Mouse (Mus musculus) olfactory bulb, adult 2 months (tissue): Measurements from ENCODE around the gene Cyp4v3. TPM values are rescaled to one million over a fixed set of nuclear protein-coding genes. Genes with fewer than 3 reads are reported as not detected.

Experiments used
- H3K27ac ChIP-seq: fragments of 200-500 bp; 2 replicates; pipeline ENCODE4 v1.5.1; 2012; ENCODE audit warnings: low read depth, low read length; ENCODE audit not compliant: insufficient read depth
- H3K4me1 ChIP-seq: fragments of 200-500 bp; 2 replicates; pipeline ENCODE4 v1.6.1; 2012; ENCODE audit warnings: low read length; ENCODE audit not compliant: control insufficient read depth, insufficient read depth
- H3K4me3 ChIP-seq: fragments of 200-500 bp; 2 replicates; pipeline ENCODE4 v1.5.1; 2012; ENCODE audit warnings: mild to moderate bottlenecking, low read depth, low read length, moderate library complexity; ENCODE audit not compliant: insufficient read depth
- CTCF ChIP-seq: fragments of 200-500 bp; IDR thresholded peaks from 2 replicates; pipeline ENCODE4 v1.5.1; 2012; ENCODE audit warnings: low read depth, mild to moderate bottlenecking, low read length, moderate library complexity; ENCODE audit not compliant: insufficient read depth
- POLR2A ChIP-seq: fragments of 200-500 bp; IDR thresholded peaks from 2 replicates; pipeline ENCODE4 v1.6.1; 2012; ENCODE audit warnings: mild to moderate bottlenecking, low read depth, low read length, moderate library complexity; ENCODE audit not compliant: insufficient read depth
- WGBS: fragments of 180-500 bp; shearing (Covaris S2); methylation state at CpG from one replicate; pipeline ENCODE4 v1.1.7; 2018; 5-methylcytosine and 5-hydroxymethylcytosine counted together
- polyA plus RNA-seq: library from polyadenylated mRNA; stranded (reverse); fragments of >200 nt; gene quantifications from 2 replicates; pipeline ENCODE4 v1.2.4, GENCODE M21; 2012; ENCODE audit warnings: low replicate concordance; ENCODE audit not compliant: missing spikeins, insufficient read depth, insufficient read length

The Cyp4v3 gene
- polyA plus RNA-seq, 1 experiment, result not detected

- no peak overlapping the region for H3K27ac ChIP-seq
- H3K4me3 ChIP-seq, result no peak overlapping the region
- no peaks in the 10 kb centered on the region for H3K4me1 ChIP-seq
- WGBS, result 46% methylated on average over 8 of the region's 8 CpGs
- no peak for TF ChIP-seq CTCF
- TF ChIP-seq POLR2A, result no peak
Observed at GRCm38 (mm10) chr8:45266993-45267392, 66.0 kb downstream of the Cyp4v3 start.

- Histone ChIP-seq H3K4me1 (no peaks in the 10 kb centered on the region), H3K4me3 (no peak overlapping the region), H3K27ac (no peak overlapping the region)
- TF ChIP-seq POLR2A, result no peak
- TF ChIP-seq CTCF, result no peak
- WGBS, result 85% methylated on average over 4 of the region's 4 CpGs
Observed at GRCm38 (mm10) chr8:45264918-45265317, 68.1 kb downstream of the Cyp4v3 start.

GRCm38 (mm10) chr8:45262851-45263250 is 70.2 kb downstream of the Cyp4v3 start:
- WGBS, result 91% methylated on average over 3 of the region's 3 CpGs

GRCm38 (mm10) chr8:45261920-45262319 is 71.1 kb downstream of the Cyp4v3 start, which contains the start of gene F11:
Gene F11, minus strand, starts transcription at chr8:45262031.
- no peaks in the 10 kb centered on the region for H3K4me1 ChIP-seq
- TF ChIP-seq POLR2A (no peak), CTCF (no peak)
- H3K27ac ChIP-seq, result no peak within 1 kb of the TSS
- WGBS, result 87% methylated on average over 10 of the region's 10 CpGs
- H3K4me3 ChIP-seq, result no peak within 1 kb of the TSS

More at GRCm38 (mm10) chr8:45262851-45263250, 70.2 kb downstream of the Cyp4v3 start:
- TF ChIP-seq POLR2A, result no peak
- no peak for TF ChIP-seq CTCF
- Histone ChIP-seq H3K4me3 (no peak overlapping the region), H3K27ac (no peak overlapping the region), H3K4me1 (no peaks in the 10 kb centered on the region)

GRCm38 (mm10) chr8:45258421-45258820 is 74.6 kb downstream of the Cyp4v3 start:
- WGBS, result 50% methylated on average over 8 of the region's 8 CpGs
- TF ChIP-seq POLR2A (no peak), CTCF (no peak)

GRCm38 (mm10) chr8:45255040-45255439 is 78.0 kb downstream of the Cyp4v3 start:
- 84% methylated on average over 12 of the region's 12 CpGs for WGBS
- no peak for TF ChIP-seq CTCF
- TF ChIP-seq POLR2A, result no peak
- H3K4me3 ChIP-seq, result no peak overlapping the region
- no peaks in the 10 kb centered on the region for H3K4me1 ChIP-seq
- H3K27ac ChIP-seq, result no peak overlapping the region

More at GRCm38 (mm10) chr8:45258421-45258820, 74.6 kb downstream of the Cyp4v3 start:
- H3K4me1 ChIP-seq, result no peaks in the 10 kb centered on the region
- H3K27ac ChIP-seq, result no peak overlapping the region
- no peak overlapping the region for H3K4me3 ChIP-seq

Other genes starting within 250 kb of the Cyp4v3 start
- gene F11, start 71.2 kb downstream of the Cyp4v3 start, polyA plus RNA-seq, result not detected in 2 replicates
- not detected in 2 replicates for gene Klkb1, start 38.4 kb downstream of the Cyp4v3 start, polyA plus RNA-seq
- not detected in 2 replicates for gene Gm45753, start 24.8 kb downstream of the Cyp4v3 start, polyA plus RNA-seq
- not detected in 2 replicates for gene Fam149a, start 49.1 kb upstream of the Cyp4v3 start, polyA plus RNA-seq
- not detected in 2 replicates for gene Tlr3, start 77.9 kb upstream of the Cyp4v3 start, polyA plus RNA-seq
- not detected in 2 replicates for gene Sorbs2, start 174.6 kb upstream of the Cyp4v3 start, polyA plus RNA-seq